Mouse (Mus musculus): ENCODE data around the gene Atp1a4.

Atp1a4 gene

GRCm38 (mm10) chr1:172206141-172206917, 51.9 kb downstream of the Atp1a4 start, which contains the start of gene Pea15a:
TSS of gene Pea15a (minus strand) at chr1:172206804.
- H3K36me3 ChIP-seq (ENCODE audit: insufficient read depth, low read length), result peaks cover 14% of the 10 kb centered on the region

GRCm38 (mm10) chr1:172205741-172206087, 52.5 kb downstream of the Atp1a4 start:
- no peaks in the 10 kb centered on the region for H3K9me3 ChIP-seq (ENCODE audit: low read length)
- H3K4me1 ChIP-seq (replicated peaks; ENCODE audit: low read depth, low read length), result peaks cover 75% of the 10 kb centered on the region
- H3K27me3 ChIP-seq (ENCODE audit: insufficient read depth, low read length), result peaks cover 6% of the 10 kb centered on the region
- TF ChIP-seq POU5F1 (IDR thresholded peaks at IDR 0.05; ENCODE audit: borderline replicate concordance, low read length) (no peak), CTCF (conservative IDR thresholded peaks at IDR 0.05; ENCODE audit: low read length) (no peak), NANOG (IDR thresholded peaks at IDR 0.05; ENCODE audit: borderline replicate concordance, low read length) (no peak)
- H3K4me3 ChIP-seq (replicated peaks; ENCODE audit: low read length), result peak overlapping the region; percentile 84
- H3K36me3 ChIP-seq (ENCODE audit: insufficient read depth, low read length), result peaks cover 20% of the 10 kb centered on the region

More at GRCm38 (mm10) chr1:172206141-172206917, 51.9 kb downstream of the Atp1a4 start, which contains the start of gene Pea15a:
- TF ChIP-seq CTCF (conservative IDR thresholded peaks at IDR 0.05; ENCODE audit: low read length) (no peak), NANOG (IDR thresholded peaks at IDR 0.05; ENCODE audit: borderline replicate concordance, low read length) (no peak), POU5F1 (IDR thresholded peaks at IDR 0.05; ENCODE audit: borderline replicate concordance, low read length) (no peak)
- Histone ChIP-seq H3K4me1 (replicated peaks; ENCODE audit: low read depth, low read length) (peaks cover 74% of the 10 kb centered on the region), H3K4me3 (replicated peaks; ENCODE audit: low read length) (peak within 1 kb of the TSS; percentile 84), H3K27me3 (ENCODE audit: insufficient read depth, low read length) (peaks cover 6% of the 10 kb centered on the region), H3K9me3 (ENCODE audit: low read length) (no peaks in the 10 kb centered on the region)

- Histone ChIP-seq H3K27me3 (ENCODE audit: insufficient read depth, low read length) (peaks cover 6% of the 10 kb centered on the region), H3K4me3 (replicated peaks; ENCODE audit: low read length) (peak overlapping the region; percentile 84), H3K36me3 (ENCODE audit: insufficient read depth, low read length) (peaks cover 26% of the 10 kb centered on the region), H3K9me3 (ENCODE audit: low read length) (no peaks in the 10 kb centered on the region), H3K4me1 (replicated peaks; ENCODE audit: low read depth, low read length) (peaks cover 75% of the 10 kb centered on the region)
- TF ChIP-seq NANOG (IDR thresholded peaks at IDR 0.05; ENCODE audit: borderline replicate concordance, low read length) (no peak), CTCF (conservative IDR thresholded peaks at IDR 0.05; ENCODE audit: low read length) (no peak), POU5F1 (IDR thresholded peaks at IDR 0.05; ENCODE audit: borderline replicate concordance, low read length) (no peak)
These were observed 53.1 kb downstream of the Atp1a4 start for GRCm38 (mm10) chr1:172204814-172205740.

GRCm38 (mm10) chr1:172204033-172204813, 54.0 kb downstream of the Atp1a4 start:
- TF ChIP-seq NANOG (IDR thresholded peaks at IDR 0.05; ENCODE audit: borderline replicate concordance, low read length) (no peak), POU5F1 (IDR thresholded peaks at IDR 0.05; ENCODE audit: borderline replicate concordance, low read length) (no peak), CTCF (conservative IDR thresholded peaks at IDR 0.05; ENCODE audit: low read length) (no peak)

GRCm38 (mm10) chr1:172203566-172203965, 54.6 kb downstream of the Atp1a4 start:
- peaks cover 72% of the 10 kb centered on the region for H3K4me1 ChIP-seq (replicated peaks; ENCODE audit: low read depth, low read length)
- peak overlapping the region; percentile 35 for H3K4me3 ChIP-seq (replicated peaks; ENCODE audit: low read length)
- TF ChIP-seq NANOG (IDR thresholded peaks at IDR 0.05; ENCODE audit: borderline replicate concordance, low read length) (no peak), POU5F1 (IDR thresholded peaks at IDR 0.05; ENCODE audit: borderline replicate concordance, low read length) (no peak), CTCF (conservative IDR thresholded peaks at IDR 0.05; ENCODE audit: low read length) (no peak)
- no peaks in the 10 kb centered on the region for H3K9me3 ChIP-seq (ENCODE audit: low read length)
- H3K36me3 ChIP-seq (ENCODE audit: insufficient read depth, low read length), result peaks cover 36% of the 10 kb centered on the region
- peaks cover 6% of the 10 kb centered on the region for H3K27me3 ChIP-seq (ENCODE audit: insufficient read depth, low read length)

More at GRCm38 (mm10) chr1:172204033-172204813, 54.0 kb downstream of the Atp1a4 start:
- Histone ChIP-seq H3K4me1 (replicated peaks; ENCODE audit: low read depth, low read length) (peaks cover 72% of the 10 kb centered on the region), H3K9me3 (ENCODE audit: low read length) (no peaks in the 10 kb centered on the region), H3K4me3 (replicated peaks; ENCODE audit: low read length) (peak overlapping the region; percentile 35), H3K27me3 (ENCODE audit: insufficient read depth, low read length) (peaks cover 6% of the 10 kb centered on the region), H3K36me3 (ENCODE audit: insufficient read depth, low read length) (peaks cover 32% of the 10 kb centered on the region)

GRCm38 (mm10) chr1:172202894-172203522, 55.2 kb downstream of the Atp1a4 start:
- Histone ChIP-seq H3K4me1 (replicated peaks; ENCODE audit: low read depth, low read length) (peaks cover 72% of the 10 kb centered on the region), H3K36me3 (ENCODE audit: insufficient read depth, low read length) (peaks cover 41% of the 10 kb centered on the region), H3K27me3 (ENCODE audit: insufficient read depth, low read length) (peaks cover 6% of the 10 kb centered on the region), H3K4me3 (replicated peaks; ENCODE audit: low read length) (0 out of 2 replicates have a peak overlapping the region, but pooled peaks have one; percentile 35), H3K9me3 (ENCODE audit: low read length) (no peaks in the 10 kb centered on the region)
- TF ChIP-seq CTCF (conservative IDR thresholded peaks at IDR 0.05; ENCODE audit: low read length) (no peak), POU5F1 (IDR thresholded peaks at IDR 0.05; ENCODE audit: borderline replicate concordance, low read length) (no peak), NANOG (IDR thresholded peaks at IDR 0.05; ENCODE audit: borderline replicate concordance, low read length) (no peak)
